Mouse (Mus musculus) testis, adult 2 months (tissue): ENCODE data around the gene Dnaic2.

Source experiments
- CTCF ChIP-seq: fragments of 200-500 bp; IDR thresholded peaks from 2 replicates; pipeline ENCODE4 v1.5.1; 2012; ENCODE audit warnings: low read depth, mild to moderate bottlenecking, inconsistent platforms, low read length, moderate library complexity; ENCODE audit not compliant: control insufficient read depth, insufficient read depth, insufficient replicate concordance
- POLR2A ChIP-seq: fragments of 200-500 bp; IDR thresholded peaks from 2 replicates; pipeline ENCODE4 v1.6.1; 2012; ENCODE audit warnings: low read depth, mild to moderate bottlenecking, inconsistent platforms, low read length, moderate library complexity; ENCODE audit not compliant: control insufficient read depth

GRCm38 (mm10) chr11:114691454-114692182, 35.6 kb upstream of the Dnaic2 start:
- TF ChIP-seq CTCF (no peak), POLR2A (no peak)
